Mouse (Mus musculus) kidney, embryonic 14.5 days (tissue): ENCODE results near the gene Olfr875. TPM values are rescaled to one million over a fixed set of nuclear protein-coding genes. Genes with fewer than 3 reads are reported as not detected.
A peak's percentile ranks its signal among the peaks of the same experiment; 100 is the strongest.

ENCODE experiments used
- ATAC-seq: fragments of 200-750 bp; cut with Nextera tagmentation; 2 replicates; pipeline ENCODE4 v1.8.0; 2017; ENCODE audit warnings: moderate number of reproducible peaks, mild to moderate bottlenecking, moderate TSS enrichment, moderate library complexity; ENCODE audit not compliant: low FRiP score, low TSS enrichment
- H3K27ac ChIP-seq: fragments of 300-500 bp; sonication (generic); 2 replicates; pipeline ENCODE4 v1.5.1; 2014; ENCODE audit warnings: low read depth, mild to moderate bottlenecking, low read length, moderate library complexity, mixed read lengths
- H3K27me3 ChIP-seq: fragments of 300-500 bp; sonication (generic); 2 replicates; pipeline ENCODE4 v1.6.1; 2014; ENCODE audit warnings: mild to moderate bottlenecking, low read length; ENCODE audit not compliant: control insufficient read depth, insufficient read depth
- H3K36me3 ChIP-seq: fragments of 300-500 bp; sonication (generic); 2 replicates; pipeline ENCODE4 v1.6.1; 2014; ENCODE audit warnings: low read length, mixed read lengths; ENCODE audit not compliant: control insufficient read depth, insufficient read depth
- H3K4me1 ChIP-seq: fragments of 300-500 bp; sonication (generic); 2 replicates; pipeline ENCODE4 v1.6.1; 2014; ENCODE audit warnings: low read length, mixed read lengths; ENCODE audit not compliant: control insufficient read depth, insufficient read depth
- H3K4me2 ChIP-seq: fragments of 300-500 bp; sonication (generic); replicated peaks from 2 replicates; pipeline ENCODE4 v1.6.1; 2014; ENCODE audit warnings: low read depth, mild to moderate bottlenecking, low read length
- H3K4me3 ChIP-seq: fragments of 300-500 bp; sonication (generic); 2 replicates; pipeline ENCODE4 v1.5.1; 2014; ENCODE audit warnings: mild to moderate bottlenecking, low read length
- H3K9ac ChIP-seq: fragments of 300-500 bp; sonication (generic); 2 replicates; pipeline ENCODE4 v1.6.1; 2014; ENCODE audit warnings: low read depth, mild to moderate bottlenecking, low read length, moderate library complexity
- H3K9me3 ChIP-seq: fragments of 300-500 bp; sonication (generic); 2 replicates; pipeline ENCODE4 v1.6.1; 2016; ENCODE audit warnings: low read length; ENCODE audit not compliant: control insufficient read depth
- WGBS: fragments of 180-500 bp; shearing (Covaris S2); extraction: QIAGEN DNeasy Blood & Tissue Kit; methylation state at CpG from one replicate; pipeline ENCODE4 v1.1.7; 2014; 5-methylcytosine and 5-hydroxymethylcytosine counted together
- polyA plus RNA-seq: library from polyadenylated mRNA; unstranded; fragments of >200 nt; fragmentation: Nextera tagmentation; extraction: Ambion mirVana; gene quantifications from 2 replicates; pipeline ENCODE4 v1.2.1, GENCODE M21; 2014

Olfr875 gene
- not detected in 2 replicates for polyA plus RNA-seq

GRCm38 (mm10) chr9:37771759-37772158 lies at the start of gene Olfr875:
Gene Olfr875 (plus strand): TSS chr9:37771857.
- Histone ChIP-seq H3K9me3 (no peaks in the 10 kb centered on the region), H3K4me2 (no peak within 1 kb of the TSS), H3K36me3 (no peaks in the 10 kb centered on the region), H3K4me1 (no peaks in the 10 kb centered on the region), H3K27ac (no peak within 1 kb of the TSS), H3K4me3 (no peak within 1 kb of the TSS), H3K27me3 (no peaks in the 10 kb centered on the region), H3K9ac (no peak within 1 kb of the TSS)
- ATAC-seq = no peak
- 35% methylated on average over 2 of the region's 2 CpGs for WGBS

- no peaks in the 10 kb centered on the region for H3K9me3 ChIP-seq
- no peak overlapping the region for H3K9ac ChIP-seq
- no peaks in the 10 kb centered on the region for H3K36me3 ChIP-seq
- WGBS = 96% methylated on average over 1 of the region's 1 CpGs
- H3K27ac ChIP-seq = no peak overlapping the region
- ATAC-seq = no peak
- H3K4me1 ChIP-seq = no peaks in the 10 kb centered on the region
- no peak overlapping the region for H3K4me3 ChIP-seq
- H3K4me2 ChIP-seq = no peak overlapping the region
- H3K27me3 ChIP-seq = no peaks in the 10 kb centered on the region
Observed at GRCm38 (mm10) chr9:37734310-37734709, 37.3 kb upstream of the Olfr875 start.

- Histone ChIP-seq H3K36me3 (no peaks in the 10 kb centered on the region), H3K9ac (no peak within 1 kb of the TSS)
- no peak for ATAC-seq
Observed at GRCm38 (mm10) chr9:37744806-37745205, 26.9 kb upstream of the Olfr875 start, which contains the start of gene Olfr874. Gene Olfr874 (plus strand): TSS chr9:37745106.

GRCm38 (mm10) chr9:37750319-37751075 lies 21.2 kb upstream of the Olfr875 start:
- no peak overlapping the region for H3K4me2 ChIP-seq
- WGBS = 44% methylated on average over 7 of the region's 7 CpGs

More at GRCm38 (mm10) chr9:37744806-37745205, 26.9 kb upstream of the Olfr875 start, which contains the start of gene Olfr874:
- Histone ChIP-seq H3K4me1 (no peaks in the 10 kb centered on the region), H3K4me3 (no peak within 1 kb of the TSS), H3K9me3 (no peaks in the 10 kb centered on the region), H3K4me2 (no peak within 1 kb of the TSS), H3K27me3 (no peaks in the 10 kb centered on the region), H3K27ac (no peak within 1 kb of the TSS)

GRCm38 (mm10) chr9:37751467-37751866 lies 20.2 kb upstream of the Olfr875 start:
- Histone ChIP-seq H3K27me3 (no peaks in the 10 kb centered on the region), H3K4me1 (no peaks in the 10 kb centered on the region), H3K4me2 (no peak overlapping the region), H3K27ac (no peak overlapping the region), H3K36me3 (no peaks in the 10 kb centered on the region), H3K9ac (no peak overlapping the region), H3K4me3 (no peak overlapping the region), H3K9me3 (no peaks in the 10 kb centered on the region)
- no peak for ATAC-seq
- WGBS = 77% methylated on average over 2 of the region's 2 CpGs

More at GRCm38 (mm10) chr9:37750319-37751075, 21.2 kb upstream of the Olfr875 start:
- Histone ChIP-seq H3K4me3 (no peak overlapping the region), H3K27me3 (no peaks in the 10 kb centered on the region), H3K4me1 (no peaks in the 10 kb centered on the region), H3K27ac (no peak overlapping the region), H3K9ac (no peak overlapping the region), H3K9me3 (no peaks in the 10 kb centered on the region), H3K36me3 (no peaks in the 10 kb centered on the region)
- ATAC-seq = 0 out of 2 replicates have a peak, but pooled peaks have one; percentile 24

- Histone ChIP-seq H3K27me3 (no peaks in the 10 kb centered on the region), H3K27ac (no peak overlapping the region), H3K4me2 (no peak overlapping the region), H3K36me3 (no peaks in the 10 kb centered on the region), H3K4me3 (no peak overlapping the region), H3K9me3 (no peaks in the 10 kb centered on the region), H3K4me1 (no peaks in the 10 kb centered on the region), H3K9ac (no peak overlapping the region)
- 72% methylated on average over 4 of the region's 4 CpGs for WGBS
- no peak for ATAC-seq
Observed at GRCm38 (mm10) chr9:37752006-37752405, 19.7 kb upstream of the Olfr875 start.

- Histone ChIP-seq H3K4me3 (no peak overlapping the region), H3K27ac (no peak overlapping the region), H3K36me3 (no peaks in the 10 kb centered on the region), H3K4me2 (no peak overlapping the region), H3K9me3 (no peaks in the 10 kb centered on the region), H3K4me1 (no peaks in the 10 kb centered on the region), H3K9ac (no peak overlapping the region), H3K27me3 (no peaks in the 10 kb centered on the region)
- 83% methylated on average over 2 of the region's 2 CpGs for WGBS
- ATAC-seq = no peak
Observed at GRCm38 (mm10) chr9:37761728-37762127, 9.9 kb upstream of the Olfr875 start.

- WGBS = 47% methylated on average over 2 of the region's 2 CpGs
- Histone ChIP-seq H3K9ac (no peak overlapping the region), H3K4me3 (no peak overlapping the region), H3K4me2 (no peak overlapping the region), H3K4me1 (no peaks in the 10 kb centered on the region), H3K27me3 (no peaks in the 10 kb centered on the region), H3K36me3 (no peaks in the 10 kb centered on the region), H3K27ac (no peak overlapping the region), H3K9me3 (no peaks in the 10 kb centered on the region)
- no peak for ATAC-seq
Observed at GRCm38 (mm10) chr9:37762541-37762940, 9.1 kb upstream of the Olfr875 start.

- WGBS = 78% methylated on average over 2 of the region's 2 CpGs
- Histone ChIP-seq H3K4me3 (no peak overlapping the region), H3K4me1 (no peaks in the 10 kb centered on the region), H3K27me3 (no peaks in the 10 kb centered on the region), H3K4me2 (no peak overlapping the region), H3K36me3 (no peaks in the 10 kb centered on the region), H3K9me3 (no peaks in the 10 kb centered on the region), H3K27ac (no peak overlapping the region), H3K9ac (no peak overlapping the region)
- ATAC-seq = no peak
Observed at GRCm38 (mm10) chr9:37770661-37771060, 996 bp upstream of the Olfr875 start.
